Mouse (Mus musculus) forebrain, embryonic 10.5 days (tissue): Measurements from ENCODE around the gene Park7. TPM values are rescaled to one million over a fixed set of nuclear protein-coding genes. Genes with fewer than 3 reads are reported as not detected.
"Not testable (repeated sequence)": the region's sequence is repeated elsewhere in the genome, so short reads cannot be mapped to it uniquely, and the experiment has no call there.

Experiments used
- DNase-seq: peaks from one replicate; pipeline ENCODE4 v3.0.0-alpha.2; 2017; ENCODE audit warnings: low spot score; ENCODE audit errors: extremely low spot score
- H3K27ac ChIP-seq: fragments of 300-500 bp; sonication (generic); 2 replicates; pipeline ENCODE4 v1.5.1; 2016; ENCODE audit warnings: mild to moderate bottlenecking
- H3K27me3 ChIP-seq: fragments of 300-500 bp; sonication (generic); 2 replicates; pipeline ENCODE4 v1.6.1; 2016; ENCODE audit warnings: mild to moderate bottlenecking; ENCODE audit not compliant: poor library complexity, severe bottlenecking
- H3K36me3 ChIP-seq: fragments of 300-500 bp; sonication (generic); replicated peaks from 2 replicates; pipeline ENCODE4 v1.6.1; 2016; ENCODE audit warnings: mild to moderate bottlenecking, moderate library complexity
- H3K4me1 ChIP-seq: fragments of 300-500 bp; sonication (generic); 2 replicates; pipeline ENCODE4 v1.6.1; 2016
- H3K4me3 ChIP-seq: fragments of 300-500 bp; sonication (generic); 2 replicates; pipeline ENCODE4 v1.5.1; 2016; ENCODE audit warnings: mild to moderate bottlenecking, moderate library complexity
- H3K9me3 ChIP-seq: fragments of 300-500 bp; sonication (generic); 2 replicates; pipeline ENCODE4 v1.6.1; 2016; ENCODE audit warnings: mild to moderate bottlenecking, moderate library complexity
- WGBS: fragments of 180-500 bp; shearing (Covaris S2); methylation state at CpG from one replicate; pipeline ENCODE4 v1.1.7; 2016; 5-methylcytosine and 5-hydroxymethylcytosine counted together
- polyA plus RNA-seq: library from polyadenylated mRNA; unstranded; fragments of >200 nt; fragmentation: Nextera tagmentation; extraction: Ambion mirVana; gene quantifications from 2 replicates; pipeline ENCODE4 v1.2.1, GENCODE M21; 2016

Park7 gene
- polyA plus RNA-seq, 1 experiment from 2014 or later, result 502 TPM

- not testable (repeated sequence) for H3K27me3 ChIP-seq, H3K27ac ChIP-seq, DNase-seq, H3K9me3 ChIP-seq
- Histone ChIP-seq H3K36me3 (peaks cover 43% of the 10 kb centered on the region), H3K4me3 (peak overlapping the region; percentile 68), H3K4me1 (peaks cover 31% of the 10 kb centered on the region)
- WGBS, result 78% methylated on average over 5 of the region's 5 CpGs
Measured at GRCm38 (mm10) chr4:150908512-150908911, 5.7 kb downstream of the Park7 start.

- WGBS, result 92% methylated on average over 8 of the region's 8 CpGs
- Histone ChIP-seq H3K4me3 (no peak overlapping the region), H3K36me3 (peaks cover 57% of the 10 kb centered on the region), H3K27ac (no peak overlapping the region), H3K4me1 (peaks cover 23% of the 10 kb centered on the region), H3K9me3 (no peaks in the 10 kb centered on the region), H3K27me3 (no peaks in the 10 kb centered on the region)
- no peak for DNase-seq
Measured at GRCm38 (mm10) chr4:150907099-150907498, 7.1 kb downstream of the Park7 start.

DNA sequence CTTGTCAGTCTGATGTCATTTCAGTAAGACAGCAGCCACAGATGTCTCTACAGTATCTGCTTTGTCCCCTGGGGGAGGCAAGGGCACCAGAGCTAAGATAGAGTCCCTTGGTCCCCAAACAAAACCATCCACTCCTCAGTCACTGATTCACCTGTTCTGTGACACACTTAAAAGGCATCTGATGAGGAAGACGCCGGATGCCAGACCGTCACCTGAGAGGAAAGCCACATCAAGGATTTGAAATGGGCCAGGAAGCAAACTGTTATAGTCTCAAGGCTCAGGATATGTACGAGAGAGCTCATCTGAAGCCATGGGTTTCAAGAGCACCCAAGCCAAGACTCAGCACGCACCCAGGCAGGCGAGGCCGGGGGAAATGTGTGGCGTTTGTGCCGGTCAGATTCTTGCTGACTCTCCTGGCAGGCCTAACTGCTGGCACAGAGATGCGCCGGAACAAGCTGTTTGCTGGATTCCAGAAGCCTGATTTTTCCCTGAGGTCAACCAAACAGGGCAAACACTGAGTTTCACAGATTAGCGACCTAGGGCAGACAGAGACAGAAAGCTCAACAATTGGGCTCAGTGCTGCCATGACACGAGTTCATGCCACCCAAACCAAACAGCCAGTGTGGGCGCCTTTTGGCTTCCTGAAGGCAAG lies 11.0 kb downstream of the Park7 start:
- DNase-seq, result no peak
- H3K27ac ChIP-seq, result no peak overlapping the region
- H3K27me3 ChIP-seq, result no peaks in the 10 kb centered on the region
- no peaks in the 10 kb centered on the region for H3K9me3 ChIP-seq
- no peak overlapping the region for H3K4me3 ChIP-seq
- peaks cover 10% of the 10 kb centered on the region for H3K4me1 ChIP-seq
- 94% methylated on average over 14 of the region's 14 CpGs for WGBS
- peaks cover 93% of the 10 kb centered on the region for H3K36me3 ChIP-seq

- no peaks in the 10 kb centered on the region for H3K9me3 ChIP-seq
- DNase-seq, result no peak
- no peak overlapping the region for H3K27ac ChIP-seq
- H3K27me3 ChIP-seq, result no peaks in the 10 kb centered on the region
- no peak overlapping the region for H3K4me3 ChIP-seq
- H3K36me3 ChIP-seq, result peaks cover 93% of the 10 kb centered on the region
- 0 out of 2 replicates have a peak, but pooled peaks cover 4% of the 10 kb centered on the region for H3K4me1 ChIP-seq
- WGBS, result 93% methylated on average over 12 of the region's 12 CpGs
Measured at GRCm38 (mm10) chr4:150902062-150902461, 12.2 kb downstream of the Park7 start.

DNA sequence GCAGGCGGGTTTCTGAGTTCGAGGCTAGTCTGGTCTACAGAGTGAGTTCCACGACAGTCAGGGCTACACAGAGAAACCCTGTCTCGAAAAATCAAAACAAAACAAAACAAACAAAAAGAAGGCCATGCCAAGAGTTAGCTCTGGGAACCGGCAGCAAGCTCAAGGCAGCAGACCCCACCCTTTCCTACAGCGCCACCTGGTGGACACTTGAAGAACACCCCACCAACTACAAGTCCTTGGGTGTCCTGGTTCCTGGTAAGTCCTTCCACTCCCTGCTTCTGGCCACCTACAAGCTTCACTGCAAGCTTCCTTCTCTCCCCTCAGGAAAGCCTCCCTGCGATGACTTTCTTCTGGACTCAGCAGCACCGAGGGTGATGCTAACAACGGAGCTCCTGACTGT lies 12.6 kb downstream of the Park7 start:
- 61% methylated on average over 9 of the region's 9 CpGs for WGBS
- no peak overlapping the region for H3K4me3 ChIP-seq
- H3K4me1 ChIP-seq, result 0 out of 2 replicates have a peak, but pooled peaks cover 4% of the 10 kb centered on the region
- H3K27ac ChIP-seq, result no peak overlapping the region
- H3K36me3 ChIP-seq, result peaks cover 93% of the 10 kb centered on the region
- no peaks in the 10 kb centered on the region for H3K9me3 ChIP-seq
- H3K27me3 ChIP-seq, result no peaks in the 10 kb centered on the region
- DNase-seq, result peak; percentile 72

DNA sequence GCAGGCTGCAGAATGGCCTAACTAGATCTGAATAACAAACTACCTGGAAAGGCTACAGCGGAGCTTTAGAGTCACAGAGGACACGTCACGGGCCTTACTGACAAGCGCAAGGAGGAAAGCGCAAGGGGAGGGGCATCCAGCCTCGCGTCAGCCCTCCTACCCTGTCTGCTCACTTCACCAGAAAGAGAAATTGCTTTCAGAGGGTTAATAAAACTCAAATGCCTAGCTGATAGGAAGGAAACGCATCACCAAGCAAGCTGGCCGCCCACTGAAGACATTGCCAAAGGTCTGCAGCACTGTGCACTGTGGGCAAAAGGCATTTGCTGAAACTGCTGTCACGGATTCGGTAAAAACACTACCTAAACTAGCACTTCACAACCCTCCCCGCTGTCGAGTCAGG lies 13.8 kb downstream of the Park7 start:
- no peaks in the 10 kb centered on the region for H3K27me3 ChIP-seq
- 0 out of 2 replicates have a peak, but pooled peaks cover 4% of the 10 kb centered on the region for H3K4me1 ChIP-seq
- H3K9me3 ChIP-seq, result no peaks in the 10 kb centered on the region
- H3K27ac ChIP-seq, result no peak overlapping the region
- H3K36me3 ChIP-seq, result peaks cover 95% of the 10 kb centered on the region
- no peak for DNase-seq
- WGBS, result 96% methylated on average over 13 of the region's 13 CpGs
- H3K4me3 ChIP-seq, result no peak overlapping the region

DNA sequence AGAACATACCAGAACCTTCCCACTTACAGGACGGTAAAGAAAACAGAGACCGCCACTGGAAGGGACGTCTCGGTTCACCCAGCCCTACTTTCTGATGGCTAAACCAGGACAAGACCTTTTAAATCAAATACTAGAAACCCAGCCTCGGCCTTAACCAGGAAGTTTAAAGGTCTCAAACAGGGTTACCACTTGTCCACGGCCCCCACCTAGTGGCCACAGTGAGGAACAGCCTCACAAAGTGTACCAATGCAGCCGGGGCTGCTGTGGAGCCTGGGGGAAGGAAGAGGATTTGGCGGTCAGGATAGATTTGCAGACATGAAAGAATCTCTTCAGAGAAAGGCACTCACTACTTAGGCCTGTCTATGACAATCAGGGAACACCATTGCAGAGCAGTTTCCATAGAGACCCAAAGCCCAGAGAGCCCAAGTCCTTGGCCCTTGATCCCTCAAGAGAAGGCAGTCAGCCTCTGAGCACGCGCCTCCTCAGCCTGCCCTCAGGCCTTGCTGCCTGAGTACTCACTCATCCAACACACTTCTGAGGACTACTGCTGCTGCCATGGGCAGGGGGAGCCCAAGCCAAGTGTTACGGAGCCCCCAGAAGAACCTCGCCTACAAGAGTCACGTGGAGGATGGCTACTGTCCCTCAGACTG lies 15.4 kb downstream of the Park7 start:
- 0 out of 2 replicates have a peak, but pooled peaks cover 8% of the 10 kb centered on the region for H3K4me1 ChIP-seq
- no peaks in the 10 kb centered on the region for H3K27me3 ChIP-seq
- H3K4me3 ChIP-seq, result no peak overlapping the region
- 61% methylated on average over 13 of the region's 13 CpGs for WGBS
- H3K27ac ChIP-seq, result no peak overlapping the region
- DNase-seq, result peak; percentile 61
- H3K9me3 ChIP-seq, result no peaks in the 10 kb centered on the region
- peaks cover 83% of the 10 kb centered on the region for H3K36me3 ChIP-seq

GRCm38 (mm10) chr4:150896896-150897624 lies 17.2 kb downstream of the Park7 start:
- H3K4me1 ChIP-seq, result 0 out of 2 replicates have a peak, but pooled peaks cover 8% of the 10 kb centered on the region
- no peak overlapping the region for H3K27ac ChIP-seq
- peaks cover 65% of the 10 kb centered on the region for H3K36me3 ChIP-seq
- H3K9me3 ChIP-seq, result no peaks in the 10 kb centered on the region
- DNase-seq, result no peak
- 95% methylated on average over 26 of the region's 26 CpGs for WGBS
- H3K27me3 ChIP-seq, result no peaks in the 10 kb centered on the region
- H3K4me3 ChIP-seq, result no peak overlapping the region

DNA sequence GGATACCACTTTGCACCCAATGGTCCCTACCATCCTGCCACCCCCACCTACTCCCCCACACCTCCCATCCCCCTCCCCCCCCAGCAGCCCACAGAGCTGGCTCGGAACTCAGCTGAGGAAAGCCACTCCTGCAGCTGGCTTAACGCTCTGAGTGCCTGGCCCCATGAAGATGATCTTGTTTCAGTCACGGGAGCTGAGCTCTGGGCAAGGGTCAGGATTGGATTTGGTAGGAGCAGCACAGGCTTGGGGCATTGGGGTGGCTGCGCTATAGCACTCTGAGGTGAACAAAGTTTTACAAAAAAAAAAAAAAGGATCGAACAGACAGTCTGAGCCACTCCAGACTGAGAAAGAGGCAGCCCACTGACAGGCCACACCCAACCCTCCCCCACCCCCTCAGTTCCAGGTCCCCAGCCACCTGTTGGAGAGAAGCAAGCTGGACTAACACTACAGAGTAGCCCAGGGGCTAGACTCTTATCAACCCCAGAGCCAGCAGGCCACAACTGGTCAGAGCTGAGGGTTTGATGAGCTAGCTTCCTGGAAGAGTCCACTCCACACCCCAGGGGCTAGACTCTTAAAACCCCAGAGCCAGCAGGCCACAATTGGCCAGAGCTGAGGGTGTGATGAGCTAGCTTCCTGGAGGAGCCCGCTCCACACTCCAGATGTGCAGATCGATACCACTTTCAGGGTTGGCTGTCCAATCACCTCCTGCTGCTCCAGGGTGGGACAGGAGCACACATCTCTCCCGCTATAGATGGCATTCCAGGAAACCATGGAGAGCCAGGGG lies 19.3 kb downstream of the Park7 start:
- WGBS, result 75% methylated on average over 8 of the region's 8 CpGs
- no peak for DNase-seq
- no peaks in the 10 kb centered on the region for H3K9me3 ChIP-seq

GRCm38 (mm10) chr4:150891308-150891707 lies 22.9 kb downstream of the Park7 start:
- H3K27ac ChIP-seq, result no peak overlapping the region
- no peak for DNase-seq
- peaks cover 8% of the 10 kb centered on the region for H3K36me3 ChIP-seq
- peaks cover 21% of the 10 kb centered on the region for H3K4me1 ChIP-seq
- 85% methylated on average over 5 of the region's 5 CpGs for WGBS
- no peak overlapping the region for H3K4me3 ChIP-seq
- no peaks in the 10 kb centered on the region for H3K27me3 ChIP-seq
- no peaks in the 10 kb centered on the region for H3K9me3 ChIP-seq

More for the DNA sequence above, 19.3 kb downstream of the Park7 start:
- Histone ChIP-seq H3K36me3 (peaks cover 43% of the 10 kb centered on the region), H3K4me3 (no peak overlapping the region), H3K4me1 (peaks cover 16% of the 10 kb centered on the region; the same call in 1 of the 2 replicates), H3K27me3 (no peaks in the 10 kb centered on the region), H3K27ac (no peak overlapping the region)

- no peaks in the 10 kb centered on the region for H3K9me3 ChIP-seq
- DNase-seq, result no peak
- H3K36me3 ChIP-seq, result no peaks in the 10 kb centered on the region
- peaks cover 17% of the 10 kb centered on the region for H3K4me1 ChIP-seq
- no peaks in the 10 kb centered on the region for H3K27me3 ChIP-seq
- H3K27ac ChIP-seq, result no peak overlapping the region
- H3K4me3 ChIP-seq, result no peak overlapping the region
- WGBS, result 77% methylated on average over 13 of the region's 13 CpGs
Measured at GRCm38 (mm10) chr4:150889955-150890315, 24.3 kb downstream of the Park7 start.

DNA sequence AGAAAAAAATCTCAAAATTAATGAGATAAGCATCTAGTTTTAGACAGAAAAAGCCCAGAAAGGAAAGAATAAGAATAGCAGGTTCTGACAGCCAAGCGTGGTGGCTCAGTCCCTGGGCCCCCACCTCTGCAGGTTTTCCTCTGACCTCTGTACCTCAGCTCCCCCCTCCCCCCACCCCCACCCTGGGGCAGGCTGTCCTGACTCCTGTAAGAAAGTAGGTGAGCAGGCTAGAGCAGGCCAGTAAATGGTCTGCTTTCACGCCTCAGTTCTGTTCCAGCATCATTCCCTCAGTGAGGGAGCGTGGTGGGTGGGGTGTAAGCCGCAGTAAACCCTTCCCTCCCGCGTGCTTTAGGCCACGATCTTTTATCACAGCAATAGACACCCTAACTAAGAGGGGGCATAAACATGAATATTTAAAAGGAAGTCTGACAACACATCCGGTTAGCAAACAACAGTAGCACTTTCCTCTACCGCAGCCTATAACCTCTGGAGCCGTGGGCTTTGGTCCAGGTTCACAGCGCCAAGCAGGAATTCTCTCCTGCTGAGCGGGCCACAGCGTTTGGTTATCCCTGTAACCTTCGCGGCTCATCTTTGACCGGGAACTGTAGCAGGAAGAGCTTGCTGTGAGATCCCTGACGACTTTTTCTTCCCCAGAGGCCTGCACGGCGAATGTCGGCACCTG lies 24.8 kb downstream of the Park7 start:
- Histone ChIP-seq H3K4me1 (peaks cover 17% of the 10 kb centered on the region), H3K27ac (no peak overlapping the region), H3K36me3 (no peaks in the 10 kb centered on the region), H3K4me3 (no peak overlapping the region), H3K9me3 (no peaks in the 10 kb centered on the region), H3K27me3 (no peaks in the 10 kb centered on the region)
- 47% methylated on average over 20 of the region's 20 CpGs for WGBS
- DNase-seq, result no peak
